Mouse (Mus musculus): ENCODE measurements at regions not wholly inside any gene's neighbourhood (a gene's known extent, or its start where the extent isn't known, plus 50 kb on each side); places are given as distances from the start of the nearest gene placed in this dataset.

- ChIA-PET POLR2A (interaction anchor here (0.6 to 3.7 kb wide), 15 partner anchors 9 to 743 kb away, joined by 3 to 48 read pairs (median 3); partner anchors contain the start of genes D11Wsu47e (in 1 of the 4) and Fam104a (in 1 of the 4)), CTCF (interaction anchor here in 2 of 4 experiments (0.7 to 1.6 kb wide), 4 partner anchors 10 to 426 kb away, joined by 3 to 5 read pairs (median 4); no protein-coding TSS in a partner anchor)
These were observed 410.2 kb downstream of the Sox9 start for GRCm38 (mm10) chr11:113192086-113192856.

- POLR2A ChIA-PET, result interaction anchor here (0.6 to 3.4 kb wide), 8 partner anchors 8 to 430 kb away, joined by 3 to 32 read pairs (median 3); no protein-coding TSS in a partner anchor
- CTCF ChIA-PET, result interaction anchor here in 2 of 4 experiments (0.8 to 1.5 kb wide), 2 partner anchors 96 to 439 kb away, joined by 3 read pairs; no protein-coding TSS in a partner anchor
These were observed 412.3 kb downstream of the Sox9 start for GRCm38 (mm10) chr11:113194144-113194827.
